Mouse (Mus musculus): Measurements from ENCODE around the gene Ccdc87. TPM values are rescaled to one million over a fixed set of nuclear protein-coding genes. Genes with fewer than 3 reads are reported as not detected.

The Ccdc87 gene
- 0.33 and 0.46 TPM in 2 replicates for polyA plus RNA-seq (2012; rRNA removed)

- no peak for TF ChIP-seq CTCF (IDR thresholded peaks at IDR 0.05; ENCODE audit: insufficient read depth, low read length)
- TF ChIP-seq POLR2A (IDR thresholded peaks at IDR 0.05; ENCODE audit: borderline replicate concordance, extremely low read depth, low read depth, low read length) = peak; percentile 91; the same call in 1 of the 2 replicates
- H3K4me3 ChIP-seq (replicated peaks; ENCODE audit: extremely low read depth, low read depth, low read length) = peak within 1 kb of the TSS; percentile 79
- no peaks in the 10 kb centered on the region for H3K4me1 ChIP-seq (ENCODE audit: control insufficient read depth, insufficient read depth, low read length)
- peak; percentile 94 for DNase-seq
- WGBS = under 1% methylated on average over 25 of the region's 25 CpGs
These were observed at the start of gene Ccdc87, which contains the start of gene Ccs for GRCm38 (mm10) chr19:4839149-4839548. TSS of gene Ccdc87 (plus strand) at chr19:4839366. TSS of gene Ccs (minus strand) at chr19:4839332.

DNA sequence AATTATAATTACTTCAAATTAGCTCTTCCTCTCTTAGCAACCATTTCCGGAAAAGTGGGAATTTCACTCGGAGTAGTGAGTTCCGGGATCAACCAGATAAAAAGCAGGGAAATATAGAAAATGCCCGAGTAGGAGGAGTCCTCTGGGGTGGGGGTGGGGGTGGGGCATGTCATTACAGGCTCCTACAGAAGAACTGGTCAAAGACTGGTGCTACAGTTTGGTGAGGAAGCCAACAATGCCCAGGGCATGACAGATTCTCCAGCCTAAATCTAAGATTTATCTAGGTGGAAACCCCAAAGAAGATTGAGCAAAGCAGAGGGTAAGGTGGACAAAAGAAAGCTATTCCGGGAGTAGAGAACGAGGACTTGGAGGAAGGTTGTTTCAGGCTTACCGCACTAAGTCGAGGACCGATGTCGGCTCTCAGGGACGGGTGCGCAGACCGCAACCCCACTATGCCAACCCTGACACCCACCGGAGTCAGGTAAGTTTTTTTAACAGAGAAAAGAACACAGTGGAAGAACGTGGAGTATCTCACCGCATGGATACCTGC lies 45.8 kb upstream of the Ccdc87 start:
- DNase-seq = no peak
- WGBS = under 1% methylated on average over 16 of the region's 16 CpGs
- TF ChIP-seq POLR2A (IDR thresholded peaks at IDR 0.05; ENCODE audit: borderline replicate concordance, extremely low read depth, low read depth, low read length) = no peak
- no peak for TF ChIP-seq CTCF (IDR thresholded peaks at IDR 0.05; ENCODE audit: insufficient read depth, low read length)
- Histone ChIP-seq H3K4me1 (ENCODE audit: control insufficient read depth, insufficient read depth, low read length) (peaks cover 2% of the 10 kb centered on the region), H3K4me3 (replicated peaks; ENCODE audit: extremely low read depth, low read depth, low read length) (peak overlapping the region; percentile 97)

DNA sequence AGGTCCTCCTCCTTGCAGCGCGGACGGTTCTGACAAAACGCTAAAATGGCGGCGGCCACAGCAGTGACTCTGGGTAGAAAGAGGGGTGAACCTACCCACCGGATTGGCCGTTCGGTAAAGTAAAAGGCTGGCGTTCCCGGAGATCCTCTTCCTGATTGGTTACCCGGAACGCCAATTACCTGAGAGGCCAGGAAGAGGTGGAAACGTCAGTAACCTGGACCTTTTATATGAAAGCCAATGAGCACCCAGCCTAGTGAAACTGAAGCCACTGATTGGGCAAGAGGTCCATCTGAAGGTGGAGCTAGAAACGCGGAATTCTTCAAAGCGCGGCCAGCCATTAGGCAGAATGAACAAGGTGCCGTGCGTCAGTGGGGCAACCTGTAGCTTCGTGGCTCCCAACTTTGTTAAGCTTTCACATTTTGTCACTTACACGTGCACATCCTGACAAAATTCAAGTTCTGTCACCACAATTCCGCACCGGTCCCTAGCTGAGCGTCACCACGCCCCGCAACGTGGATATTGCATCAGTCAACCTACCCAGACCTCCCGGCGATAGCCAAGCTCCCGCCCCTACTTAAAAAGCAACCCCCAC lies 45.2 kb upstream of the Ccdc87 start, which contains the start of gene Rbm4:
TSS of gene Rbm4 (minus strand) at position 71 of the 592 bp plus-strand sequence.
- Histone ChIP-seq H3K4me1 (ENCODE audit: control insufficient read depth, insufficient read depth, low read length) (peaks cover 2% of the 10 kb centered on the region), H3K4me3 (replicated peaks; ENCODE audit: extremely low read depth, low read depth, low read length) (peak within 1 kb of the TSS; percentile 97)
- WGBS = under 1% methylated on average over 31 of the region's 31 CpGs
- peak; percentile 94 for DNase-seq
- TF ChIP-seq POLR2A (IDR thresholded peaks at IDR 0.05; ENCODE audit: borderline replicate concordance, extremely low read depth, low read depth, low read length) (peak; percentile 81; the same call in 1 of the 2 replicates), CTCF (IDR thresholded peaks at IDR 0.05; ENCODE audit: insufficient read depth, low read length) (no peak)

- no peak for TF ChIP-seq POLR2A (IDR thresholded peaks at IDR 0.05; ENCODE audit: borderline replicate concordance, extremely low read depth, low read depth, low read length)
- TF ChIP-seq CTCF (IDR thresholded peaks at IDR 0.05; ENCODE audit: insufficient read depth, low read length) = no peak
- WGBS = 65% methylated on average over 1 of the region's 1 CpGs
- peaks cover 2% of the 10 kb centered on the region for H3K4me1 ChIP-seq (ENCODE audit: control insufficient read depth, insufficient read depth, low read length)
- no peak overlapping the region for H3K4me3 ChIP-seq (replicated peaks; ENCODE audit: extremely low read depth, low read depth, low read length)
- no peak for DNase-seq
These were observed 43.2 kb upstream of the Ccdc87 start for GRCm38 (mm10) chr19:4795929-4796328.

DNA sequence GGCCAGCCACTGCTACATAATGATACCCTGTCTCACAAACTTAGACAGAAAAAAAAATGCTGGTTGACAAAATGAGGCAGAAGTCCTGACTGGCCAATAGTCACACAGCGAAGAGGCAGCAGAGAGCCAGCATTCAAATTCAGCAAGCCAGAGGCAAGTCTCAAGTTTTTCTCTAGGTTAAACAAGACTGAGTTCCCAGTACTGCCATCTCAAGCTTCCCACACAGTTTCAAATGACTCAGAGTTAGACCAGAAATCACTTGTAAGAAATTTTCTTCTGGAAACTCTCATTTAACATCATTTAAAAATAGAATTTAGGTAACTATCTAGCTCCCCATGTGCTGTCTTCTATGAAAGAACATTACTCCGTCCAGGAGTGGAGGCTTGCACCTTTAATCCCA lies 41.3 kb upstream of the Ccdc87 start:
- Histone ChIP-seq H3K4me3 (replicated peaks; ENCODE audit: extremely low read depth, low read depth, low read length) (no peak overlapping the region), H3K4me1 (ENCODE audit: control insufficient read depth, insufficient read depth, low read length) (peaks cover 2% of the 10 kb centered on the region; the same call in 1 of the 2 replicates)
- no peak for DNase-seq
- TF ChIP-seq CTCF (IDR thresholded peaks at IDR 0.05; ENCODE audit: insufficient read depth, low read length) = no peak
- no peak for TF ChIP-seq POLR2A (IDR thresholded peaks at IDR 0.05; ENCODE audit: borderline replicate concordance, extremely low read depth, low read depth, low read length)
- 97% methylated on average over 2 of the region's 2 CpGs for WGBS

GRCm38 (mm10) chr19:4799083-4799482 lies 40.1 kb upstream of the Ccdc87 start:
- WGBS = 87% methylated on average over 5 of the region's 5 CpGs
- no peak for TF ChIP-seq POLR2A (IDR thresholded peaks at IDR 0.05; ENCODE audit: borderline replicate concordance, extremely low read depth, low read depth, low read length)
- TF ChIP-seq CTCF (IDR thresholded peaks at IDR 0.05; ENCODE audit: insufficient read depth, low read length) = no peak
- Histone ChIP-seq H3K4me1 (ENCODE audit: control insufficient read depth, insufficient read depth, low read length) (no peaks in the 10 kb centered on the region; the same call in 1 of the 2 replicates), H3K4me3 (replicated peaks; ENCODE audit: extremely low read depth, low read depth, low read length) (no peak overlapping the region)
- no peak for DNase-seq

DNA sequence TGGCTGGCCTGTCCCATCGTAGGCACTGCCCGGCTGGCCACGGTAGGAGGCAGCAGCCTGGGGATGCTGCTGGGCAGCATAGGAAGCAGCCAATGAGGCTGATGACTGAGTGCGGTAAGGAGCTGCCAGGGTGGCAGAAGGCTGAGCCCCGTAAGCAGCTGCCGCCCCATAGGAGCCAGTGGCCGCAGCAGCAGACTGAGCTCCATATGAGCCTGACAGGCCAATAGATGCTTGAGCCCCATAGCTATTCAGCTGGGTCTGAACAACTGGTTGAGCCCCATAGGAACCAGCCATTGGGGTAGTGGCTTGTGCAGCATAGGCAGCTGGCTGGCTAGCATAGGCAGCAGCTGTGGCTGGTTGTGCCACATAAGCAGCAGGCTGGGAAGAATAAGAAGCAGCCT lies 36.5 kb upstream of the Ccdc87 start:
- H3K4me3 ChIP-seq (replicated peaks; ENCODE audit: extremely low read depth, low read depth, low read length) = no peak overlapping the region
- TF ChIP-seq CTCF (IDR thresholded peaks at IDR 0.05; ENCODE audit: insufficient read depth, low read length) = no peak
- TF ChIP-seq POLR2A (IDR thresholded peaks at IDR 0.05; ENCODE audit: borderline replicate concordance, extremely low read depth, low read depth, low read length) = no peak
- 95% methylated on average over 7 of the region's 7 CpGs for WGBS

GRCm38 (mm10) chr19:4803283-4803682 lies 35.9 kb upstream of the Ccdc87 start:
- no peaks in the 10 kb centered on the region; the same call in 1 of the 2 replicates for H3K4me1 ChIP-seq (ENCODE audit: control insufficient read depth, insufficient read depth, low read length)
- no peak for DNase-seq
- H3K4me3 ChIP-seq (replicated peaks; ENCODE audit: extremely low read depth, low read depth, low read length) = no peak overlapping the region
- TF ChIP-seq CTCF (IDR thresholded peaks at IDR 0.05; ENCODE audit: insufficient read depth, low read length) (no peak), POLR2A (IDR thresholded peaks at IDR 0.05; ENCODE audit: borderline replicate concordance, extremely low read depth, low read depth, low read length) (no peak)
- whole genome bisulfite sequencing = 87% methylated on average over 10 of the region's 10 CpGs

More for the DNA sequence above, 36.5 kb upstream of the Ccdc87 start:
- no peak for DNase-seq
- H3K4me1 ChIP-seq (ENCODE audit: control insufficient read depth, insufficient read depth, low read length) = no peaks in the 10 kb centered on the region; the same call in 1 of the 2 replicates

GRCm38 (mm10) chr19:4810309-4810708 lies 28.9 kb upstream of the Ccdc87 start:
- no peak for TF ChIP-seq CTCF (IDR thresholded peaks at IDR 0.05; ENCODE audit: insufficient read depth, low read length)
- no peak for TF ChIP-seq POLR2A (IDR thresholded peaks at IDR 0.05; ENCODE audit: borderline replicate concordance, extremely low read depth, low read depth, low read length)
- under 1% methylated on average over 14 of the region's 14 CpGs for WGBS
- DNase-seq = no peak
- Histone ChIP-seq H3K4me1 (ENCODE audit: control insufficient read depth, insufficient read depth, low read length) (peaks cover 5% of the 10 kb centered on the region), H3K4me3 (replicated peaks; ENCODE audit: extremely low read depth, low read depth, low read length) (peak overlapping the region; percentile 86)

- Histone ChIP-seq H3K4me1 (ENCODE audit: control insufficient read depth, insufficient read depth, low read length) (peaks cover 5% of the 10 kb centered on the region), H3K4me3 (replicated peaks; ENCODE audit: extremely low read depth, low read depth, low read length) (peak overlapping the region; percentile 86)
- under 1% methylated on average over 17 of the region's 17 CpGs for WGBS
- TF ChIP-seq CTCF (IDR thresholded peaks at IDR 0.05; ENCODE audit: insufficient read depth, low read length) (no peak), POLR2A (IDR thresholded peaks at IDR 0.05; ENCODE audit: borderline replicate concordance, extremely low read depth, low read depth, low read length) (no peak)
- DNase-seq = no peak
These were observed 28.5 kb upstream of the Ccdc87 start for GRCm38 (mm10) chr19:4810746-4811062.
